Mouse (Mus musculus) kidney, postnatal 0 days (tissue): ENCODE measurements around the gene Kcna2. TPM values are rescaled to one million over a fixed set of nuclear protein-coding genes. Genes with fewer than 3 reads are reported as not detected.

Experiments
- ATAC-seq: fragments of 200-750 bp; cut with Nextera tagmentation; replicated peaks from 2 replicates; pipeline ENCODE4 v1.8.0; 2017; ENCODE audit warnings: low read depth, moderate number of reproducible peaks, moderate TSS enrichment, moderate library complexity; ENCODE audit not compliant: low FRiP score
- DNase-seq: peaks from one replicate; pipeline ENCODE4 v3.0.0-alpha.2; 2016; ENCODE audit warnings: low spot score
- H3K27ac ChIP-seq: fragments of 300-500 bp; sonication (generic); 2 replicates; pipeline ENCODE4 v1.5.1; 2014; ENCODE audit warnings: mild to moderate bottlenecking
- H3K27me3 ChIP-seq: fragments of 300-500 bp; sonication (generic); 2 replicates; pipeline ENCODE4 v1.6.1; 2014; ENCODE audit warnings: low read length, mixed read lengths; ENCODE audit not compliant: insufficient read depth
- H3K36me3 ChIP-seq: fragments of 300-500 bp; sonication (generic); 2 replicates; pipeline ENCODE4 v1.6.1; 2014; ENCODE audit warnings: low read length, mixed read lengths; ENCODE audit not compliant: insufficient read depth
- H3K4me1 ChIP-seq: fragments of 300-500 bp; sonication (generic); replicated peaks from 2 replicates; pipeline ENCODE4 v1.6.1; 2014; ENCODE audit warnings: antibody characterized with exemption, low read length, mixed read lengths; ENCODE audit not compliant: insufficient read depth
- H3K4me2 ChIP-seq: fragments of 300-500 bp; sonication (generic); 2 replicates; pipeline ENCODE4 v1.6.1; 2014; ENCODE audit warnings: mild to moderate bottlenecking, low read length, moderate library complexity, mixed read lengths
- H3K4me3 ChIP-seq: fragments of 300-500 bp; sonication (generic); replicated peaks from 2 replicates; pipeline ENCODE4 v1.5.1; 2014; ENCODE audit warnings: low read depth, low read length
- H3K9ac ChIP-seq: fragments of 300-500 bp; sonication (generic); 2 replicates; pipeline ENCODE4 v1.6.1; 2014; ENCODE audit warnings: low read depth, low read length
- H3K9me3 ChIP-seq: fragments of 300-500 bp; sonication (generic); replicated peaks from 2 replicates; pipeline ENCODE4 v1.6.1; 2016; ENCODE audit warnings: low read length, inconsistent platforms, mixed read lengths
- CTCF ChIP-seq: IDR thresholded peaks from 2 replicates; pipeline ENCODE4 v1.5.1; 2016; ENCODE audit warnings: antibody characterized with exemption, low read depth, mild to moderate bottlenecking, moderate library complexity
- WGBS: fragments of 180-500 bp; shearing (Covaris S2); extraction: QIAGEN DNeasy Blood & Tissue Kit; methylation state at CpG from one replicate; pipeline ENCODE4 v1.1.7; 2014; 5-methylcytosine and 5-hydroxymethylcytosine counted together
- polyA plus RNA-seq: library from polyadenylated mRNA; unstranded; fragments of >200 nt; fragmentation: Nextera tagmentation; extraction: Ambion mirVana; gene quantifications from 2 replicates; pipeline ENCODE4 v1.2.1, GENCODE M21; 2015

Kcna2 gene
- polyA plus RNA-seq, 1 experiment from 2014 or later: 0.03 TPM

- no peaks in the 10 kb centered on the region for H3K9me3 ChIP-seq
- no peak overlapping the region for H3K4me3 ChIP-seq
- no peak for ATAC-seq
- 72% methylated on average over 2 of the region's 2 CpGs for WGBS
- H3K36me3 ChIP-seq: no peaks in the 10 kb centered on the region
- no peak overlapping the region for H3K27ac ChIP-seq
- no peaks in the 10 kb centered on the region for H3K27me3 ChIP-seq
- no peaks in the 10 kb centered on the region for H3K4me1 ChIP-seq
- H3K4me2 ChIP-seq: no peak overlapping the region
- H3K9ac ChIP-seq: no peak overlapping the region
- DNase-seq: no peak
- TF ChIP-seq CTCF: peak; percentile 19; the same call in 1 of the 2 replicates
Observed at GRCm38 (mm10) chr3:107073863-107074262, 27.1 kb upstream of the Kcna2 start.

- no peak for TF ChIP-seq CTCF
Observed at GRCm38 (mm10) chr3:107075705-107076104, 25.2 kb upstream of the Kcna2 start.

GRCm38 (mm10) chr3:107076658-107077057 lies 24.3 kb upstream of the Kcna2 start:
- Histone ChIP-seq H3K4me2 (no peak overlapping the region), H3K27ac (no peak overlapping the region), H3K4me1 (no peaks in the 10 kb centered on the region), H3K36me3 (no peaks in the 10 kb centered on the region), H3K9ac (no peak overlapping the region), H3K4me3 (no peak overlapping the region), H3K27me3 (no peaks in the 10 kb centered on the region), H3K9me3 (no peaks in the 10 kb centered on the region)
- 64% methylated on average over 3 of the region's 3 CpGs for WGBS
- ATAC-seq (no peak), DNase-seq (no peak)
- TF ChIP-seq CTCF: no peak

More at GRCm38 (mm10) chr3:107075705-107076104, 25.2 kb upstream of the Kcna2 start:
- H3K27ac ChIP-seq: no peak overlapping the region
- 78% methylated on average over 1 of the region's 1 CpGs for WGBS
- H3K36me3 ChIP-seq: no peaks in the 10 kb centered on the region
- H3K4me3 ChIP-seq: no peak overlapping the region
- no peak overlapping the region for H3K9ac ChIP-seq
- no peaks in the 10 kb centered on the region for H3K4me1 ChIP-seq
- H3K27me3 ChIP-seq: no peaks in the 10 kb centered on the region
- DNase-seq (no peak), ATAC-seq (no peak)
- H3K4me2 ChIP-seq: no peak overlapping the region
- no peaks in the 10 kb centered on the region for H3K9me3 ChIP-seq

- DNase-seq (no peak), ATAC-seq (no peak)
- H3K4me1 ChIP-seq: no peaks in the 10 kb centered on the region
- H3K36me3 ChIP-seq: no peaks in the 10 kb centered on the region
- no peaks in the 10 kb centered on the region for H3K9me3 ChIP-seq
- no peaks in the 10 kb centered on the region for H3K27me3 ChIP-seq
- no peak overlapping the region for H3K4me2 ChIP-seq
- H3K9ac ChIP-seq: no peak overlapping the region
- WGBS: 90% methylated on average over 2 of the region's 2 CpGs
- no peak overlapping the region for H3K27ac ChIP-seq
- H3K4me3 ChIP-seq: no peak overlapping the region
- TF ChIP-seq CTCF: no peak
Observed at GRCm38 (mm10) chr3:107077101-107077500, 23.8 kb upstream of the Kcna2 start.

GRCm38 (mm10) chr3:107080803-107081202 lies 20.1 kb upstream of the Kcna2 start:
- Histone ChIP-seq H3K27ac (no peak overlapping the region), H3K4me2 (no peak overlapping the region), H3K27me3 (no peaks in the 10 kb centered on the region), H3K36me3 (no peaks in the 10 kb centered on the region), H3K4me3 (no peak overlapping the region), H3K9ac (no peak overlapping the region), H3K4me1 (no peaks in the 10 kb centered on the region), H3K9me3 (no peaks in the 10 kb centered on the region)
- WGBS: 81% methylated on average over 3 of the region's 3 CpGs
- no peak for TF ChIP-seq CTCF
- ATAC-seq (no peak), DNase-seq (no peak)

GRCm38 (mm10) chr3:107081227-107081626 lies 19.7 kb upstream of the Kcna2 start:
- H3K9me3 ChIP-seq: no peaks in the 10 kb centered on the region
- no peak overlapping the region for H3K4me2 ChIP-seq
- H3K9ac ChIP-seq: no peak overlapping the region
- DNase-seq (peak; percentile 64), ATAC-seq (no peak)
- H3K27ac ChIP-seq: no peak overlapping the region
- 27% methylated on average over 3 of the region's 3 CpGs for WGBS
- H3K36me3 ChIP-seq: no peaks in the 10 kb centered on the region
- no peaks in the 10 kb centered on the region for H3K27me3 ChIP-seq
- H3K4me3 ChIP-seq: no peak overlapping the region
- H3K4me1 ChIP-seq: no peaks in the 10 kb centered on the region
- TF ChIP-seq CTCF: peak; percentile 72

GRCm38 (mm10) chr3:107084586-107084985 lies 16.4 kb upstream of the Kcna2 start:
- WGBS: 81% methylated on average over 3 of the region's 3 CpGs

More at GRCm38 (mm10) chr3:107084586-107084985, 16.4 kb upstream of the Kcna2 start:
- no peak for ATAC-seq
- DNase-seq: no peak
- Histone ChIP-seq H3K4me2 (no peak overlapping the region), H3K27ac (no peak overlapping the region), H3K27me3 (no peaks in the 10 kb centered on the region), H3K36me3 (no peaks in the 10 kb centered on the region), H3K9me3 (no peaks in the 10 kb centered on the region), H3K4me3 (no peak overlapping the region), H3K9ac (no peak overlapping the region), H3K4me1 (no peaks in the 10 kb centered on the region)
- no peak for TF ChIP-seq CTCF
